Mouse (Mus musculus) cerebellum, adult 2 months (tissue): Measurements from ENCODE around the gene Rai1. TPM values are rescaled to one million over a fixed set of nuclear protein-coding genes. Genes with fewer than 3 reads are reported as not detected.

ENCODE experiments used
- DNase-seq, 2 experiments: peaks; one replicate each; pipeline ENCODE4 v3.0.0; 2021
- H3K27ac ChIP-seq: fragments of 200-500 bp; 2 replicates; pipeline ENCODE4 v1.5.1; 2012; ENCODE audit warnings: low read length, control low read depth, inconsistent platforms; ENCODE audit not compliant: insufficient read depth
- H3K27me3 ChIP-seq: fragments of 200-500 bp; 2 replicates; pipeline ENCODE4 v1.6.1; 2012; ENCODE audit warnings: inconsistent platforms, mild to moderate bottlenecking, low read length, moderate library complexity; ENCODE audit not compliant: control insufficient read depth, insufficient read depth
- H3K4me1 ChIP-seq: fragments of 200-500 bp; 2 replicates; pipeline ENCODE4 v1.6.1; 2011; ENCODE audit warnings: low read length; ENCODE audit not compliant: control insufficient read depth, insufficient read depth
- H3K4me3 ChIP-seq: fragments of 200-500 bp; replicated peaks from 2 replicates; pipeline ENCODE3; 2011; ENCODE audit warnings: mild to moderate bottlenecking, low read depth, low read length, control low read depth; ENCODE audit not compliant: insufficient read depth
- CTCF ChIP-seq: fragments of 200-500 bp; IDR thresholded peaks from 2 replicates; pipeline ENCODE4 v1.5.1; 2011; ENCODE audit warnings: low read depth, mild to moderate bottlenecking, control low read depth, low read length, moderate library complexity, borderline replicate concordance; ENCODE audit not compliant: insufficient read depth
- POLR2A ChIP-seq: fragments of 200-500 bp; IDR thresholded peaks from 2 replicates; pipeline ENCODE4 v1.6.1; 2011; ENCODE audit warnings: low read length, control low read depth, borderline replicate concordance; ENCODE audit not compliant: insufficient read depth
- WGBS: fragments of 180-500 bp; shearing (Covaris S2); methylation state at CpG from one replicate; pipeline ENCODE4 v1.1.7; 2018; 5-methylcytosine and 5-hydroxymethylcytosine counted together
- polyA plus RNA-seq: library from polyadenylated mRNA; depleted of rRNA; stranded (reverse); fragments of >200 nt; gene quantifications from 2 replicates; pipeline ENCODE4 v1.2.3, GENCODE M21; 2012

The Rai1 gene
- polyA plus RNA-seq, 1 experiment, result 42.5 TPM

- H3K27ac ChIP-seq, result peak overlapping the region; percentile 77
- no peak for TF ChIP-seq CTCF
- 0 out of 2 replicates have a peak, but pooled peaks have one; percentile 10 for TF ChIP-seq POLR2A
- DNase-seq, result peak; percentile 87 to 88
- H3K4me1 ChIP-seq, result peaks cover 47% of the 10 kb centered on the region
- peak overlapping the region; percentile 97 for H3K4me3 ChIP-seq
- under 1% methylated on average over 60 of the region's 66 CpGs for WGBS
- no peaks in the 10 kb centered on the region for H3K27me3 ChIP-seq
Observed at GRCm38 (mm10) chr11:60175371-60176181, 70.8 kb downstream of the Rai1 start.

GRCm38 (mm10) chr11:60176182-60176974 is 71.6 kb downstream of the Rai1 start:
- H3K4me3 ChIP-seq, result peak overlapping the region; percentile 97
- under 1% methylated on average over 71 of the region's 71 CpGs for WGBS
- peak; percentile 84 to 85 for DNase-seq
- TF ChIP-seq CTCF, result peak; percentile 19; the same call in 1 of the 2 replicates
- TF ChIP-seq POLR2A, result 0 out of 2 replicates have a peak, but pooled peaks have one; percentile 30
- H3K27ac ChIP-seq, result peak overlapping the region; percentile 77
- H3K4me1 ChIP-seq, result peaks cover 47% of the 10 kb centered on the region
- H3K27me3 ChIP-seq, result no peaks in the 10 kb centered on the region

- 4% methylated on average over 42 of the region's 42 CpGs for WGBS
- no peaks in the 10 kb centered on the region for H3K27me3 ChIP-seq
- peak; percentile 68 to 70 for DNase-seq
- H3K4me3 ChIP-seq, result peak overlapping the region; percentile 97
- TF ChIP-seq POLR2A, result no peak
- no peak for TF ChIP-seq CTCF
- H3K27ac ChIP-seq, result peak overlapping the region; percentile 77
- peaks cover 43% of the 10 kb centered on the region for H3K4me1 ChIP-seq
Observed at GRCm38 (mm10) chr11:60176975-60177657, 72.3 kb downstream of the Rai1 start.

- Histone ChIP-seq H3K27me3 (no peaks in the 10 kb centered on the region), H3K27ac (peak overlapping the region; percentile 77), H3K4me3 (no peak overlapping the region), H3K4me1 (peaks cover 38% of the 10 kb centered on the region)
- no peak for TF ChIP-seq CTCF
- TF ChIP-seq POLR2A, result no peak
- peak in 1 of 2 experiments; percentile 49 for DNase-seq
- WGBS, result 15% methylated on average over 6 of the region's 6 CpGs
Observed at GRCm38 (mm10) chr11:60178005-60178404, 73.2 kb downstream of the Rai1 start.

- Histone ChIP-seq H3K27ac (no peak overlapping the region), H3K4me3 (no peak overlapping the region), H3K27me3 (no peaks in the 10 kb centered on the region), H3K4me1 (peaks cover 36% of the 10 kb centered on the region)
- peak; percentile 55 to 57 for DNase-seq
- TF ChIP-seq CTCF, result no peak
- no peak for TF ChIP-seq POLR2A
Observed at GRCm38 (mm10) chr11:60178506-60178905, 73.7 kb downstream of the Rai1 start.

GRCm38 (mm10) chr11:60182116-60182670 is 77.4 kb downstream of the Rai1 start:
- DNase-seq, result no peak
- H3K4me3 ChIP-seq, result no peak overlapping the region
- WGBS, result 80% methylated on average over 12 of the region's 12 CpGs
- TF ChIP-seq CTCF, result no peak
- no peak for TF ChIP-seq POLR2A
- H3K4me1 ChIP-seq, result peaks cover 49% of the 10 kb centered on the region
- no peak overlapping the region for H3K27ac ChIP-seq
- no peaks in the 10 kb centered on the region for H3K27me3 ChIP-seq

- WGBS, result 70% methylated on average over 2 of the region's 2 CpGs
- Histone ChIP-seq H3K4me3 (no peak overlapping the region), H3K27me3 (no peaks in the 10 kb centered on the region), H3K4me1 (peaks cover 47% of the 10 kb centered on the region), H3K27ac (no peak overlapping the region)
- TF ChIP-seq CTCF (no peak), POLR2A (no peak)
- no peak for DNase-seq
Observed at GRCm38 (mm10) chr11:60182741-60183140, 77.9 kb downstream of the Rai1 start.
